In genomic region chr4:135963457-135964193, GRCm38 (mm10) we compare ENCODE assay signal across 8 mouse cellular contexts. TPM values are rescaled to one million over a fixed set of nuclear protein-coding genes. Genes with fewer than 3 reads are reported as not detected.
A peak's percentile ranks its signal among the peaks of the same experiment; 100 is the strongest.
DNase-seq lines count a peak whose midpoint lies in the region; ATAC-seq and TF ChIP-seq lines count a peak whose summit lies in the region.

Gale (plus strand) TSS chr4:135963727.

- H3K27ac ChIP-seq in bone marrow macrophage, adult 2 months (ENCODE audit: insufficient read depth, low read depth, low read length), result peak within 1 kb of the TSS; percentile 71
- peak within 1 kb of the TSS; percentile 80 for H3K27ac ChIP-seq in embryonic fibroblast, embryonic 13.5 days (ENCODE audit: insufficient read depth, low read length)
- H3K27ac ChIP-seq in kidney, embryonic 14.5 days (ENCODE audit: low read depth, low read length), result peak within 1 kb of the TSS; percentile 78; the same call in 1 of the 2 replicates
- peak within 1 kb of the TSS; percentile 97 for H3K27ac ChIP-seq in liver, adult 2 months (replicated peaks; ENCODE audit: insufficient read depth, low read depth, low read length)

- peak within 1 kb of the TSS; percentile 68 for H3ac ChIP-seq in myocyte (ENCODE audit: control insufficient read depth, insufficient read length)

- ATAC-seq in kidney, embryonic 14.5 days (ENCODE audit: low FRiP score, low TSS enrichment), result peak; percentile 92

- peak; percentile 94 to 95 for DNase-seq in B cell, adult 2 months
- peak; percentile 94 to 95 for DNase-seq in heart, adult 9 months (ENCODE audit: low spot score in 2 of 2)
- DNase-seq in liver, adult 2 months (ENCODE audit: extremely low read depth, low read depth, low spot score), result peak; percentile 89
- peak; percentile 98 for DNase-seq in splenic B cell, adult 2 months (ENCODE audit: low read depth, low spot score)

- no peaks in the 10 kb centered on the region for H3K27me3 ChIP-seq in kidney, embryonic 14.5 days (ENCODE audit: control insufficient read depth, insufficient read depth, low read length)
- H3K27me3 ChIP-seq in liver, adult 2 months (ENCODE audit: control insufficient read depth, insufficient read depth, low read length), result no peaks in the 10 kb centered on the region
- H3K27me3 ChIP-seq in myocyte (ENCODE audit: control insufficient read depth, insufficient read depth, insufficient read length), result no peaks in the 10 kb centered on the region
- H3K27me3 ChIP-seq in splenic B cell, adult 2 months (ENCODE audit: control insufficient read depth, insufficient read depth, low read length, poor library complexity, severe bottlenecking), result no peaks in the 10 kb centered on the region

- H3K79me2 ChIP-seq in liver, adult 2 months (ENCODE audit: control insufficient read depth, insufficient read depth, low read length), result no peaks in the 10 kb centered on the region
- no peaks in the 10 kb centered on the region for H3K79me2 ChIP-seq in myocyte (ENCODE audit: control insufficient read depth, insufficient read depth)

- H3K4me1 ChIP-seq in bone marrow macrophage, adult 2 months (ENCODE audit: control insufficient read depth, insufficient read depth, low read length), result peaks cover 9% of the 10 kb centered on the region
- no peaks in the 10 kb centered on the region; the same call in 1 of the 2 replicates for H3K4me1 ChIP-seq in embryonic fibroblast, embryonic 13.5 days (ENCODE audit: control insufficient read depth, insufficient read depth, low read length)
- peaks cover 18% of the 10 kb centered on the region for H3K4me1 ChIP-seq in kidney, embryonic 14.5 days (ENCODE audit: control insufficient read depth, insufficient read depth, low read length)
- H3K4me1 ChIP-seq in liver, adult 2 months (ENCODE audit: control insufficient read depth, insufficient read depth, low read length), result peaks cover 16% of the 10 kb centered on the region

- H3K4me3 ChIP-seq in bone marrow macrophage, adult 2 months (ENCODE audit: insufficient read depth, low read length), result peak within 1 kb of the TSS; percentile 75
- H3K4me3 ChIP-seq in embryonic fibroblast, embryonic 13.5 days (ENCODE audit: insufficient read depth, low read length), result peak within 1 kb of the TSS; percentile 84
- H3K4me3 ChIP-seq in kidney, embryonic 14.5 days (ENCODE audit: low read length), result peak within 1 kb of the TSS; percentile 47
- peak within 1 kb of the TSS; percentile 74 for H3K4me3 ChIP-seq in liver, adult 2 months (ENCODE audit: insufficient read depth, low read depth, low read length)
- H3K4me3 ChIP-seq in myocyte, result peak within 1 kb of the TSS; percentile 97

- H3K9me3 ChIP-seq in kidney, embryonic 14.5 days (ENCODE audit: control insufficient read depth, low read length), result no peaks in the 10 kb centered on the region

- no peak for TF ChIP-seq POLR2A in bone marrow macrophage, adult 2 months (IDR thresholded peaks at IDR 0.05; ENCODE audit: borderline replicate concordance, low read depth, low read length)
- peak; percentile 88 for TF ChIP-seq POLR2A in embryonic fibroblast, embryonic 13.5 days (IDR thresholded peaks at IDR 0.05; ENCODE audit: low read depth, low read length)
- peak; percentile 90 for TF ChIP-seq POLR2A in liver, adult 2 months (IDR thresholded peaks at IDR 0.05; ENCODE audit: extremely low read depth, insufficient read depth, low read length)
- TF ChIP-seq POLR2A in myocyte (IDR thresholded peaks at IDR 0.05; ENCODE audit: insufficient read length, low read depth), result peak; percentile 90

- TF ChIP-seq CTCF in bone marrow macrophage, adult 2 months (IDR thresholded peaks at IDR 0.05; ENCODE audit: low read depth, low read length), result no peak
- no peak for TF ChIP-seq CTCF in embryonic fibroblast, embryonic 13.5 days (IDR thresholded peaks at IDR 0.05; ENCODE audit: borderline replicate concordance, insufficient read depth, low read length)
- TF ChIP-seq CTCF in liver, adult 2 months (IDR thresholded peaks at IDR 0.05; ENCODE audit: low read depth, low read length), result no peak

- peak within 1 kb of the TSS; percentile 77 for H3K9ac ChIP-seq in kidney, embryonic 14.5 days (ENCODE audit: low read depth, low read length)
- H3K9ac ChIP-seq in liver, adult 2 months (ENCODE audit: low read depth, low read length), result peak within 1 kb of the TSS; percentile 89

- 1% methylated on average over 56 of the region's 56 CpGs for WGBS in kidney, embryonic 14.5 days
- under 1% methylated on average over 47 of the region's 56 CpGs for WGBS in liver, adult 2 months

- H3K36me3 ChIP-seq in kidney, embryonic 14.5 days (ENCODE audit: control insufficient read depth, insufficient read depth, low read length), result peaks cover 39% of the 10 kb centered on the region
- peaks cover 4% of the 10 kb centered on the region; the same call in 1 of the 2 replicates for H3K36me3 ChIP-seq in liver, adult 2 months (ENCODE audit: control insufficient read depth, insufficient read depth, low read length)
- peaks cover 5% of the 10 kb centered on the region for H3K36me3 ChIP-seq in myocyte (ENCODE audit: control insufficient read depth, insufficient read depth)
- H3K36me3 ChIP-seq in splenic B cell, adult 2 months (ENCODE audit: control insufficient read depth, insufficient read depth, low read length, poor library complexity, severe bottlenecking), result peaks cover 5% of the 10 kb centered on the region

- peak within 1 kb of the TSS; percentile 74 for H3K4me2 ChIP-seq in kidney, embryonic 14.5 days (replicated peaks; ENCODE audit: low read depth, low read length)
- peak within 1 kb of the TSS; percentile 99 for H3K4me2 ChIP-seq in myocyte (ENCODE audit: low read depth)

TF ChIP-seq in myocyte, 11 proteins besides CTCF, POLR2A, EP300 and RAD21:
- TF ChIP-seq POLR2AphosphoS2 (IDR thresholded peaks at IDR 0.05; ENCODE audit: insufficient read length, low read depth), result peak; percentile 77
- TF ChIP-seq USF1 (IDR thresholded peaks at IDR 0.05; ENCODE audit: low read depth), result no peak
- no peak for TF ChIP-seq MYOG (IDR thresholded peaks at IDR 0.05; ENCODE audit: control insufficient read depth in 1 of 3, insufficient read depth in 1 of 3, insufficient read length in 2 of 3, low read depth in 2 of 3)

RNA-seq across cellular contexts. Expression of gene Gale, which starts in this region (rescaled TPM):
- 4.7 and 5.6 TPM in 2 replicates for polyA plus RNA-seq in bone marrow macrophage, adult 2 months (2012; ENCODE audit: insufficient read depth, insufficient read length, missing spikeins)
- polyA plus RNA-seq in embryonic fibroblast, embryonic 13.5 days (2011; ENCODE audit: insufficient read length, low read depth, missing spikeins), result 12.7 and 18.0 TPM in 2 replicates
- polyA plus RNA-seq in kidney, embryonic 14.5 days (2014; fragmentation: Nextera tagmentation; extraction: Ambion mirVana), result 29.0 and 31.3 TPM in 2 replicates
- total RNA-seq in liver, adult 2 months (2014; rRNA removed), result 34.2 and 38.5 TPM in 2 replicates
- polyA plus RNA-seq in liver, adult 2 months (2012; rRNA removed), result 32.0 and 33.6 TPM in 2 replicates
- polyA plus RNA-seq in myocyte (2012; fragmentation: generic; extraction: Trizol), result 51.3 TPM

Comparison
In these comparisons a context has a peak if more than half of its experiments do, and no peak if none do; other contexts are left out.
1. Peak in every context shown above with its lines: DNase-seq, ATAC-seq, H3K4me3 ChIP-seq and H3K27ac ChIP-seq.
2. H3K4me3 ChIP-seq: peak in every context shown above with its lines; median percentile 97 in myocyte; 84 in embryonic fibroblast, embryonic 13.5 days; 75 in bone marrow macrophage, adult 2 months; 74 in liver, adult 2 months; 47 in kidney, embryonic 14.5 days.